Mouse (Mus musculus) G1E (cell line): ENCODE results near the gene Tarsl2. TPM values are rescaled to one million over a fixed set of nuclear protein-coding genes. Genes with fewer than 3 reads are reported as not detected.

Source experiments
- ATAC-seq: 2 replicates; pipeline ENCODE4 v1.8.0; 2016; ENCODE audit warnings: mild to moderate bottlenecking; ENCODE audit not compliant: insufficient number of reproducible peaks, poor library complexity, low FRiP score, severe bottlenecking; ENCODE audit errors: extremely low read depth
- DNase-seq: peaks from one replicate; pipeline ENCODE4 v3.0.0; 2012; ENCODE audit warnings: low spot score
- H3K27me3 ChIP-seq: 2 replicates; pipeline ENCODE4 v1.6.1; 2012; ENCODE audit warnings: mild to moderate bottlenecking, low read length, inconsistent platforms; ENCODE audit not compliant: insufficient read depth
- H3K36me3 ChIP-seq: replicated peaks from 2 replicates; pipeline ENCODE3; 2012; ENCODE audit warnings: mild to moderate bottlenecking, inconsistent platforms
- H3K4me1 ChIP-seq: 2 replicates; pipeline ENCODE4 v1.6.1; 2012; ENCODE audit warnings: low read depth, low read length, inconsistent platforms, mixed read lengths; ENCODE audit not compliant: insufficient read depth
- H3K4me3 ChIP-seq: 2 replicates; pipeline ENCODE4 v1.5.1; 2012; ENCODE audit warnings: low read depth, mild to moderate bottlenecking, inconsistent platforms, low read length, moderate library complexity, mixed read lengths
- H3K9me3 ChIP-seq: replicated peaks from 2 replicates; pipeline ENCODE4 v1.6.1; 2012; ENCODE audit warnings: inconsistent platforms
- CTCF ChIP-seq: IDR thresholded peaks from 2 replicates; pipeline ENCODE4 v1.5.1; 2012; ENCODE audit warnings: low read depth, low read length, inconsistent platforms, mixed read lengths
- GATA1 ChIP-seq: IDR thresholded peaks from 2 replicates; pipeline ENCODE4 v1.6.1; 2012; ENCODE audit warnings: borderline replicate concordance, low read length, inconsistent platforms, mixed read lengths
- GATA2 ChIP-seq: IDR thresholded peaks from 2 replicates; pipeline ENCODE4 v1.6.1; 2012; ENCODE audit warnings: low read depth, low read length, inconsistent platforms, borderline replicate concordance
- POLR2AphosphoS5 ChIP-seq: IDR thresholded peaks from 2 replicates; pipeline ENCODE4 v1.6.1; 2012; ENCODE audit warnings: low read depth, low read length, inconsistent platforms; ENCODE audit not compliant: insufficient replicate concordance
- TAL1 ChIP-seq: conservative IDR thresholded peaks from 2 replicates; pipeline ENCODE4 v1.6.1; 2012; ENCODE audit warnings: low read depth, low read length, inconsistent platforms, mixed read lengths
- polyA plus RNA-seq: library from polyadenylated mRNA; stranded (reverse); fragments of >175 nt; gene quantifications from 2 replicates; pipeline ENCODE4 v1.2.3, GENCODE M21; 2012
- total RNA-seq, 2 experiments: library from RNA; stranded (forward) in 1 of 2; stranded (reverse) in 1 of 2; fragments of 200-1000 nt in 1 of 2; fragments of >200 nt in 1 of 2; fragmentation: Nextera tagmentation in 1 of 2; gene quantifications; 2 replicates each; pipeline ENCODE4 v1.2.3; 2014 to 2017

Tarsl2 gene
- total and polyA plus RNA-seq, 3 experiments = 23.7 to 66.8 (median 42.3) TPM

GRCm38 (mm10) chr7:65643861-65644421 is 757 bp upstream of the Tarsl2 start:
- no peaks in the 10 kb centered on the region for H3K27me3 ChIP-seq
- DNase-seq (no peak), ATAC-seq (no peak)
- no peaks in the 10 kb centered on the region for H3K9me3 ChIP-seq
- peaks cover 29% of the 10 kb centered on the region for H3K36me3 ChIP-seq
- H3K4me3 ChIP-seq = peak overlapping the region; percentile 92
- peaks cover 63% of the 10 kb centered on the region for H3K4me1 ChIP-seq
- TF ChIP-seq GATA1 (no peak), POLR2AphosphoS5 (no peak), GATA2 (no peak), CTCF (no peak), TAL1 (no peak)

GRCm38 (mm10) chr7:65645996-65646395 is 1.3 kb downstream of the Tarsl2 start:
- DNase-seq (peak; percentile 5), ATAC-seq (no peak)
- Histone ChIP-seq H3K27me3 (no peaks in the 10 kb centered on the region), H3K4me3 (peak overlapping the region; percentile 67), H3K4me1 (peaks cover 47% of the 10 kb centered on the region), H3K36me3 (peaks cover 49% of the 10 kb centered on the region), H3K9me3 (no peaks in the 10 kb centered on the region)
- no peak for TF ChIP-seq GATA2
- TF ChIP-seq CTCF = no peak
- TF ChIP-seq TAL1 = no peak
- no peak for TF ChIP-seq GATA1
- TF ChIP-seq POLR2AphosphoS5 = no peak

GRCm38 (mm10) chr7:65650662-65651061 is 6.0 kb downstream of the Tarsl2 start:
- TF ChIP-seq TAL1 (no peak), GATA1 (no peak), POLR2AphosphoS5 (no peak), CTCF (no peak), GATA2 (no peak)
- Histone ChIP-seq H3K36me3 (peaks cover 88% of the 10 kb centered on the region), H3K4me1 (peaks cover 21% of the 10 kb centered on the region), H3K4me3 (no peak overlapping the region), H3K9me3 (no peaks in the 10 kb centered on the region), H3K27me3 (no peaks in the 10 kb centered on the region)
- ATAC-seq (no peak), DNase-seq (no peak)

GRCm38 (mm10) chr7:65657490-65658120 is 12.9 kb downstream of the Tarsl2 start:
- TF ChIP-seq GATA1 (no peak), TAL1 (peak; percentile 61)
- ATAC-seq (peak; percentile 68), DNase-seq (no peak)
- no peaks in the 10 kb centered on the region for H3K27me3 ChIP-seq
- no peak overlapping the region; the same call in 1 of the 2 replicates for H3K4me3 ChIP-seq
- H3K9me3 ChIP-seq = no peaks in the 10 kb centered on the region
- H3K36me3 ChIP-seq = peaks cover 89% of the 10 kb centered on the region
- H3K4me1 ChIP-seq = peaks cover 42% of the 10 kb centered on the region

- H3K27me3 ChIP-seq = no peaks in the 10 kb centered on the region
- no peak for TF ChIP-seq TAL1
- TF ChIP-seq GATA2 = no peak
- no peak for TF ChIP-seq POLR2AphosphoS5
- no peak for TF ChIP-seq GATA1
- TF ChIP-seq CTCF = no peak
- no peaks in the 10 kb centered on the region for H3K9me3 ChIP-seq
- H3K36me3 ChIP-seq = peaks cover 91% of the 10 kb centered on the region
- DNase-seq (no peak), ATAC-seq (no peak)
- peaks cover 17% of the 10 kb centered on the region for H3K4me1 ChIP-seq
- H3K4me3 ChIP-seq = no peak overlapping the region
Observed at GRCm38 (mm10) chr7:65663225-65663790, 18.6 kb downstream of the Tarsl2 start.

GRCm38 (mm10) chr7:65663886-65664285 is 19.2 kb downstream of the Tarsl2 start:
- Histone ChIP-seq H3K9me3 (no peaks in the 10 kb centered on the region), H3K4me1 (peaks cover 12% of the 10 kb centered on the region; the same call in 1 of the 2 replicates), H3K4me3 (no peak overlapping the region), H3K36me3 (peaks cover 89% of the 10 kb centered on the region), H3K27me3 (no peaks in the 10 kb centered on the region)
- ATAC-seq = no peak
- TF ChIP-seq POLR2AphosphoS5 = no peak
- TF ChIP-seq GATA2 = no peak
- DNase-seq = no peak
